Mouse (Mus musculus): ENCODE results near the gene Fam133b.
"Not testable (repeated sequence)": the region's sequence is repeated elsewhere in the genome, so short reads cannot be mapped to it uniquely, and the experiment has no call there.

Fam133b gene

GRCm38 (mm10) chr5:3520493-3521359 lies 22.9 kb upstream of the Fam133b start:
- DNase-seq = no peak

- DNase-seq = no peak
Measured at GRCm38 (mm10) chr5:3521741-3522140, 21.9 kb upstream of the Fam133b start.

GRCm38 (mm10) chr5:3522826-3523225 lies 20.8 kb upstream of the Fam133b start:
- no peak for DNase-seq

- no peak for DNase-seq
Measured at GRCm38 (mm10) chr5:3527041-3527691, 16.5 kb upstream of the Fam133b start.

- DNase-seq = no peak
Measured at GRCm38 (mm10) chr5:3529585-3530189, 13.9 kb upstream of the Fam133b start.

GRCm38 (mm10) chr5:3532048-3532447 lies 11.6 kb upstream of the Fam133b start:
- not testable (repeated sequence) for DNase-seq

GRCm38 (mm10) chr5:3536592-3537212 lies 6.9 kb upstream of the Fam133b start:
- no peak for DNase-seq

GRCm38 (mm10) chr5:3538505-3539472 lies 4.8 kb upstream of the Fam133b start:
- DNase-seq = no peak

GRCm38 (mm10) chr5:3541871-3542270 lies 1.8 kb upstream of the Fam133b start:
- DNase-seq = no peak

GRCm38 (mm10) chr5:3544480-3544769 lies 792 bp downstream of the Fam133b start:
- no peak for DNase-seq

- DNase-seq = no peak
Measured at GRCm38 (mm10) chr5:3546226-3546625, 2.6 kb downstream of the Fam133b start.

- no peak for DNase-seq
Measured at GRCm38 (mm10) chr5:3551481-3551880, 7.8 kb downstream of the Fam133b start.

GRCm38 (mm10) chr5:3554198-3554597 lies 10.6 kb downstream of the Fam133b start:
- DNase-seq = no peak

- no peak for DNase-seq
Measured at GRCm38 (mm10) chr5:3571266-3571665, 27.6 kb downstream of the Fam133b start, which contains the start of gene 1700109H08Rik. 1700109H08Rik (plus strand) TSS chr5:3571566.

GRCm38 (mm10) chr5:3574825-3575224 lies 31.2 kb downstream of the Fam133b start:
- no peak for DNase-seq

GRCm38 (mm10) chr5:3577939-3578338 lies 34.3 kb downstream of the Fam133b start:
- DNase-seq = no peak

- no peak for DNase-seq
Measured at GRCm38 (mm10) chr5:3579066-3579465, 35.4 kb downstream of the Fam133b start.

GRCm38 (mm10) chr5:3595693-3596398 lies 52.2 kb downstream of the Fam133b start, which contains the start of gene Pex1:
Pex1 (plus strand) TSS chr5:3596066.
- peak; percentile 90 for DNase-seq

- DNase-seq = peak; percentile 84
Measured at GRCm38 (mm10) chr5:3596399-3596766, 52.8 kb downstream of the Fam133b start, which contains the start of gene Rbm48. Rbm48 (minus strand) TSS chr5:3596585.

GRCm38 (mm10) chr5:3597171-3597570 lies 53.5 kb downstream of the Fam133b start:
- no peak for DNase-seq

- no peak for DNase-seq
Measured at GRCm38 (mm10) chr5:3598766-3599165, 55.1 kb downstream of the Fam133b start.

Data from right cerebral cortex, postnatal 4 days (tissue).